Mouse (Mus musculus) cerebellum, adult 2 months (tissue): ENCODE data around the gene Rassf10.

Experiments
- CTCF ChIP-seq: fragments of 200-500 bp; IDR thresholded peaks from 2 replicates; pipeline ENCODE4 v1.5.1; 2011; ENCODE audit warnings: low read depth, mild to moderate bottlenecking, control low read depth, low read length, moderate library complexity, borderline replicate concordance; ENCODE audit not compliant: insufficient read depth
- POLR2A ChIP-seq: fragments of 200-500 bp; IDR thresholded peaks from 2 replicates; pipeline ENCODE4 v1.6.1; 2011; ENCODE audit warnings: low read length, control low read depth, borderline replicate concordance; ENCODE audit not compliant: insufficient read depth

DNA sequence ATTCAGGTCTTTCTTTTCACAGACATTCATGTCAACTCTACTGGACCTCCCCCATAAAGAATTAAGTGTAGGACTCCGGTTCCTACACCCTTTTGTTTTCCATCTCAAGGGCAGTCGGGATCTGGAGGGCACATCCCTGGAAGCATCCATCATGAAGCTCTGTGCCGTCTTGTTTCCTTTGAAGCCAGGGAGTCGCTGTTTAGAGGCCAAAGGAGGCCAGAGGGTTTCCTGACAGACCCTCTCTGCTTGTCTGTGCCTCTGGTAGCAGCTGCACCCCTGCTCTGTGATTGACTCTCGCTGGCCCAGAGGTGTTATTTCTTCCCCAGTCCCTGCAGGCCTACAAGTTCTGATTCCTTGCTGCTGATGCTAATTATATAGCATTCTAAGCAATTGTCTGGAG, 14.8 kb upstream of the Rassf10 start:
- no peak for TF ChIP-seq CTCF
- no peak for TF ChIP-seq POLR2A
